20 mouse cellular contexts compared by ENCODE assay signal in the genomic region with DNA sequence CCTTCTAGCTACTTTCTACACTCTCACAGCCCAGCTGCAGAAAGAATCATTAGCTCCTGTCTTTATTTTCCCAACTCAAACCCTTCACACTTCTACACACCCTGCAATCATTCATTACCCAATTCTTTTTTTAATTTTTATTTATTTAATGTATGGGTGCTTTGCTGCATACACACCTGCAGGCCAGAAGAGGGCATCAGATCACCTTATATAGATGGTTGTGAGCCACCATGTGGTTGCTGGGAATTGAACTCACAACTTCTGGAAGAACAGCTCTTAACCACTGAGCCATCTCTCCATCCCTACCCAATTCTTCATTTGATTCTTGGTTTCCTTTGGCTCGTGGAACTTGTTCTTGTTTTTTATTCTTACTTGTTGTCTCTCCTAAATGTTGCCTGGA. TPM values are rescaled to one million over a fixed set of nuclear protein-coding genes. Genes with fewer than 3 reads are reported as not detected.
DNase-seq lines count a peak whose midpoint lies in the region; ATAC-seq and TF ChIP-seq lines count a peak whose summit lies in the region.
"Had no signal": no experiment of that assay in that cellular context is flagged by ENCODE, and none has a peak within 500 bp of the region (broad histone marks: within the 10 kb centered on the region; RNA-seq: fewer than 3 reads in every experiment).

No protein-coding gene starts in this region.

- TF ChIP-seq CTCF in layer of hippocampus, adult 2 months (conservative IDR thresholded peaks at IDR 0.05), result peak; percentile 43

- no peaks in the 10 kb centered on the region for H3K27me3 ChIP-seq in hindbrain, embryonic 11.5 days (ENCODE audit: control insufficient read depth, insufficient read depth, low read length)
- no peaks in the 10 kb centered on the region; the same call in 1 of the 2 replicates for H3K27me3 ChIP-seq in forebrain, embryonic 11.5 days (ENCODE audit: control insufficient read depth, insufficient read depth, low read length)
- H3K27me3 ChIP-seq: hindbrain, embryonic 13.5 days had no signal

- no peak for ATAC-seq in hindbrain, embryonic 11.5 days (ENCODE audit: low FRiP score)
- no peak for ATAC-seq in forebrain, embryonic 11.5 days (replicated peaks; ENCODE audit: low FRiP score)

- H3K9ac ChIP-seq in hindbrain, embryonic 11.5 days (ENCODE audit: low read depth, low read length), result no peak overlapping the region
- H3K9ac ChIP-seq in forebrain, embryonic 11.5 days (ENCODE audit: low read length), result no peak overlapping the region
- H3K9ac ChIP-seq: hindbrain, embryonic 13.5 days; kidney, embryonic 15.5 days; limb, embryonic 15.5 days; lung, embryonic 14.5 days had no signal

- no peaks in the 10 kb centered on the region for H3K9me3 ChIP-seq in hindbrain, embryonic 11.5 days (ENCODE audit: control insufficient read depth, low read length)
- H3K9me3 ChIP-seq in forebrain, embryonic 11.5 days (ENCODE audit: control insufficient read depth, low read length), result no peaks in the 10 kb centered on the region
- H3K9me3 ChIP-seq: forebrain, embryonic 10.5 days; hindbrain, embryonic 13.5 days; kidney, embryonic 15.5 days; limb, embryonic 15.5 days had no signal

- no peaks in the 10 kb centered on the region for H3K4me1 ChIP-seq in hindbrain, embryonic 11.5 days (replicated peaks; ENCODE audit: control insufficient read depth, insufficient read depth, low read length)
- H3K4me1 ChIP-seq in forebrain, embryonic 11.5 days (replicated peaks; ENCODE audit: control insufficient read depth, insufficient read depth, low read length), result no peaks in the 10 kb centered on the region
- H3K4me1 ChIP-seq: forebrain, embryonic 10.5 days; hindbrain, embryonic 13.5 days; kidney, embryonic 15.5 days; limb, embryonic 15.5 days had no signal

- H3K27ac ChIP-seq in layer of hippocampus, adult 2 months, result no peak overlapping the region
- no peak overlapping the region for H3K27ac ChIP-seq in hindbrain, embryonic 11.5 days (ENCODE audit: low read depth, low read length)
- H3K27ac ChIP-seq in forebrain, embryonic 11.5 days (ENCODE audit: low read depth, low read length), result no peak overlapping the region
- H3K27ac ChIP-seq: forebrain, embryonic 10.5 days; hindbrain, embryonic 13.5 days; kidney, embryonic 15.5 days; limb, embryonic 15.5 days had no signal

- DNase-seq in layer of hippocampus, adult 2 months (ENCODE audit: low spot score in 2 of 2), result no peak
- no peak for DNase-seq in layer of hippocampus, adult 11-12 months (ENCODE audit: low spot score)
- DNase-seq in 416B (ENCODE audit: low read depth) (peak; percentile 31), ZHBTc4 (ENCODE audit: low read depth, low spot score) (peak; percentile 26)
- DNase-seq in CD4-positive helper T cell, adult 2 months (ENCODE audit: low read depth, low spot score), result peak; percentile 6
- no peak for DNase-seq in hindbrain, embryonic 11.5 days (ENCODE audit: low spot score)
- DNase-seq in forebrain, embryonic 11.5 days (ENCODE audit: low spot score), result no peak
- DNase-seq: cerebellum, adult 18-20 months; cerebellum, postnatal 36 days; gastrocnemius, postnatal 14 days; heart, adult 18-20 months; heart, postnatal 10 days; layer of hippocampus, postnatal 36 days; lung, embryonic 14.5 days; lung, postnatal 4 days; thymus, postnatal 25 days had no signal

- no peaks in the 10 kb centered on the region for H3K36me3 ChIP-seq in hindbrain, embryonic 11.5 days (ENCODE audit: control insufficient read depth, insufficient read depth, low read length)
- no peaks in the 10 kb centered on the region for H3K36me3 ChIP-seq in forebrain, embryonic 11.5 days (ENCODE audit: control insufficient read depth, insufficient read depth, low read length)
- H3K36me3 ChIP-seq: forebrain, embryonic 10.5 days; hindbrain, embryonic 13.5 days; kidney, embryonic 15.5 days; limb, embryonic 15.5 days had no signal

- H3K4me3 ChIP-seq in layer of hippocampus, adult 2 months, result no peak overlapping the region
- H3K4me3 ChIP-seq in hindbrain, embryonic 11.5 days (ENCODE audit: low read depth, low read length), result no peak overlapping the region
- no peak overlapping the region for H3K4me3 ChIP-seq in forebrain, embryonic 11.5 days (ENCODE audit: low read depth, low read length)
- H3K4me3 ChIP-seq: forebrain, embryonic 10.5 days; hindbrain, embryonic 13.5 days; kidney, embryonic 15.5 days; limb, embryonic 15.5 days had no signal

- H3K4me2 ChIP-seq in hindbrain, embryonic 11.5 days (replicated peaks; ENCODE audit: low read depth, low read length), result no peak overlapping the region
- H3K4me2 ChIP-seq in forebrain, embryonic 11.5 days (ENCODE audit: low read depth, low read length, severe bottlenecking), result no peak overlapping the region
- H3K4me2 ChIP-seq: hindbrain, embryonic 13.5 days; kidney, embryonic 15.5 days; limb, embryonic 15.5 days; lung, embryonic 14.5 days had no signal

- WGBS in hindbrain, embryonic 11.5 days, result 71% methylated on average over 1 of the region's 1 CpGs
- 83% methylated on average over 1 of the region's 1 CpGs for WGBS in forebrain, embryonic 11.5 days

RNA-seq across cellular contexts. Expression of gene Bclaf3, which starts 42.2 kb away (rescaled TPM):
- total RNA-seq in layer of hippocampus, adult 2 months (2021), result 1 to 10 TPM; 9.1 to 9.8 TPM
- polyA plus RNA-seq in hindbrain, embryonic 11.5 days (2014; fragmentation: Nextera tagmentation; extraction: Ambion mirVana), result 27.9 and 29.6 TPM in 2 replicates
- polyA plus RNA-seq in forebrain, embryonic 11.5 days (2014; fragmentation: Nextera tagmentation; extraction: Ambion mirVana), result 32.7 and 33.9 TPM in 2 replicates

Comparison
In these comparisons a context has a peak if more than half of its experiments do, and no peak if none do; other contexts are left out.
1. DNase-seq: peak in 416B (single experiment), CD4-positive helper T cell, adult 2 months (single experiment) and ZHBTc4 (single experiment); none in layer of hippocampus, adult 2 months (0 of 2), layer of hippocampus, adult 11-12 months (single experiment), hindbrain, embryonic 11.5 days (single experiment) and forebrain, embryonic 11.5 days (single experiment).